Mouse (Mus musculus) cerebellum, adult 2 months (tissue): ENCODE measurements at regions not wholly inside any gene's neighbourhood (a gene's known extent, or its start where the extent isn't known, plus 50 kb on each side); places are given as distances from the start of the nearest gene placed in this dataset.
A peak's percentile ranks its signal among the peaks of the same experiment; 100 is the strongest.

Source experiments
- DNase-seq, 2 experiments: peaks; one replicate each; pipeline ENCODE4 v3.0.0; 2021
- H3K27ac ChIP-seq: fragments of 200-500 bp; 2 replicates; pipeline ENCODE4 v1.5.1; 2012; ENCODE audit warnings: low read length, control low read depth, inconsistent platforms; ENCODE audit not compliant: insufficient read depth
- H3K27me3 ChIP-seq: fragments of 200-500 bp; 2 replicates; pipeline ENCODE4 v1.6.1; 2012; ENCODE audit warnings: inconsistent platforms, mild to moderate bottlenecking, low read length, moderate library complexity; ENCODE audit not compliant: control insufficient read depth, insufficient read depth
- H3K4me1 ChIP-seq: fragments of 200-500 bp; 2 replicates; pipeline ENCODE4 v1.6.1; 2011; ENCODE audit warnings: low read length; ENCODE audit not compliant: control insufficient read depth, insufficient read depth
- H3K4me3 ChIP-seq: fragments of 200-500 bp; replicated peaks from 2 replicates; pipeline ENCODE3; 2011; ENCODE audit warnings: mild to moderate bottlenecking, low read depth, low read length, control low read depth; ENCODE audit not compliant: insufficient read depth
- CTCF ChIP-seq: fragments of 200-500 bp; IDR thresholded peaks from 2 replicates; pipeline ENCODE4 v1.5.1; 2011; ENCODE audit warnings: low read depth, mild to moderate bottlenecking, control low read depth, low read length, moderate library complexity, borderline replicate concordance; ENCODE audit not compliant: insufficient read depth
- POLR2A ChIP-seq: fragments of 200-500 bp; IDR thresholded peaks from 2 replicates; pipeline ENCODE4 v1.6.1; 2011; ENCODE audit warnings: low read length, control low read depth, borderline replicate concordance; ENCODE audit not compliant: insufficient read depth
- WGBS: fragments of 180-500 bp; shearing (Covaris S2); methylation state at CpG from one replicate; pipeline ENCODE4 v1.1.7; 2018; 5-methylcytosine and 5-hydroxymethylcytosine counted together

GRCm38 (mm10) chr17:91913556-91913955 is 820.7 kb upstream of the Nrxn1 start:
- DNase-seq = peak; percentile 30 to 76
- H3K4me3 ChIP-seq = no peak overlapping the region
- TF ChIP-seq POLR2A = no peak
- no peak for TF ChIP-seq CTCF
- H3K27me3 ChIP-seq = no peaks in the 10 kb centered on the region
- H3K27ac ChIP-seq = no peak overlapping the region
- WGBS = 35% methylated on average over 3 of the region's 3 CpGs
- H3K4me1 ChIP-seq = no peaks in the 10 kb centered on the region

GRCm38 (mm10) chr17:91903092-91903491 is 810.2 kb upstream of the Nrxn1 start:
- no peak overlapping the region for H3K4me3 ChIP-seq
- 83% methylated on average over 3 of the region's 3 CpGs for WGBS
- H3K4me1 ChIP-seq = no peaks in the 10 kb centered on the region
- H3K27me3 ChIP-seq = no peaks in the 10 kb centered on the region
- DNase-seq = no peak
- TF ChIP-seq POLR2A (no peak), CTCF (no peak)
- no peak overlapping the region for H3K27ac ChIP-seq

- no peak for TF ChIP-seq POLR2A
- no peak for TF ChIP-seq CTCF
- H3K27ac ChIP-seq = no peak overlapping the region
- no peak overlapping the region for H3K4me3 ChIP-seq
- H3K27me3 ChIP-seq = no peaks in the 10 kb centered on the region
- H3K4me1 ChIP-seq = no peaks in the 10 kb centered on the region
- no peak for DNase-seq
Observed at GRCm38 (mm10) chr17:91875231-91875630, 782.4 kb upstream of the Nrxn1 start.

- Histone ChIP-seq H3K4me3 (no peak overlapping the region), H3K27ac (no peak overlapping the region), H3K4me1 (no peaks in the 10 kb centered on the region), H3K27me3 (no peaks in the 10 kb centered on the region)
- WGBS = 17% methylated on average over 1 of the region's 1 CpGs
- no peak for DNase-seq
- TF ChIP-seq CTCF (no peak), POLR2A (no peak)
Observed at GRCm38 (mm10) chr17:91862152-91862551, 769.3 kb upstream of the Nrxn1 start.
